Mouse (Mus musculus) kidney, embryonic 14.5 days (tissue): ENCODE data around the gene Fam151a. TPM values are rescaled to one million over a fixed set of nuclear protein-coding genes. Genes with fewer than 3 reads are reported as not detected.
"Not testable (repeated sequence)": the region's sequence is repeated elsewhere in the genome, so short reads cannot be mapped to it uniquely, and the experiment has no call there.

ENCODE experiments used
- ATAC-seq: fragments of 200-750 bp; cut with Nextera tagmentation; 2 replicates; pipeline ENCODE4 v1.8.0; 2017; ENCODE audit warnings: moderate number of reproducible peaks, mild to moderate bottlenecking, moderate TSS enrichment, moderate library complexity; ENCODE audit not compliant: low FRiP score, low TSS enrichment
- H3K27ac ChIP-seq: fragments of 300-500 bp; sonication (generic); 2 replicates; pipeline ENCODE4 v1.5.1; 2014; ENCODE audit warnings: low read depth, mild to moderate bottlenecking, low read length, moderate library complexity, mixed read lengths
- H3K27me3 ChIP-seq: fragments of 300-500 bp; sonication (generic); 2 replicates; pipeline ENCODE4 v1.6.1; 2014; ENCODE audit warnings: mild to moderate bottlenecking, low read length; ENCODE audit not compliant: control insufficient read depth, insufficient read depth
- H3K36me3 ChIP-seq: fragments of 300-500 bp; sonication (generic); 2 replicates; pipeline ENCODE4 v1.6.1; 2014; ENCODE audit warnings: low read length, mixed read lengths; ENCODE audit not compliant: control insufficient read depth, insufficient read depth
- H3K4me1 ChIP-seq: fragments of 300-500 bp; sonication (generic); 2 replicates; pipeline ENCODE4 v1.6.1; 2014; ENCODE audit warnings: low read length, mixed read lengths; ENCODE audit not compliant: control insufficient read depth, insufficient read depth
- H3K4me2 ChIP-seq: fragments of 300-500 bp; sonication (generic); replicated peaks from 2 replicates; pipeline ENCODE4 v1.6.1; 2014; ENCODE audit warnings: low read depth, mild to moderate bottlenecking, low read length
- H3K4me3 ChIP-seq: fragments of 300-500 bp; sonication (generic); 2 replicates; pipeline ENCODE4 v1.5.1; 2014; ENCODE audit warnings: mild to moderate bottlenecking, low read length
- H3K9ac ChIP-seq: fragments of 300-500 bp; sonication (generic); 2 replicates; pipeline ENCODE4 v1.6.1; 2014; ENCODE audit warnings: low read depth, mild to moderate bottlenecking, low read length, moderate library complexity
- H3K9me3 ChIP-seq: fragments of 300-500 bp; sonication (generic); 2 replicates; pipeline ENCODE4 v1.6.1; 2016; ENCODE audit warnings: low read length; ENCODE audit not compliant: control insufficient read depth
- WGBS: fragments of 180-500 bp; shearing (Covaris S2); extraction: QIAGEN DNeasy Blood & Tissue Kit; methylation state at CpG from one replicate; pipeline ENCODE4 v1.1.7; 2014; 5-methylcytosine and 5-hydroxymethylcytosine counted together
- polyA plus RNA-seq: library from polyadenylated mRNA; unstranded; fragments of >200 nt; fragmentation: Nextera tagmentation; extraction: Ambion mirVana; gene quantifications from 2 replicates; pipeline ENCODE4 v1.2.1, GENCODE M21; 2014

Gene Fam151a
- polyA plus RNA-seq, 1 experiment from 2014 or later, result 3.6 TPM

- not testable (repeated sequence) for ATAC-seq, H3K4me2 ChIP-seq, H3K36me3 ChIP-seq, H3K4me3 ChIP-seq, H3K4me1 ChIP-seq, H3K9me3 ChIP-seq, H3K27me3 ChIP-seq, H3K9ac ChIP-seq, H3K27ac ChIP-seq
- WGBS, result 94% methylated on average over 9 of the region's 9 CpGs
Observed at GRCm38 (mm10) chr4:106793826-106794225, 60.1 kb downstream of the Fam151a start.

DNA sequence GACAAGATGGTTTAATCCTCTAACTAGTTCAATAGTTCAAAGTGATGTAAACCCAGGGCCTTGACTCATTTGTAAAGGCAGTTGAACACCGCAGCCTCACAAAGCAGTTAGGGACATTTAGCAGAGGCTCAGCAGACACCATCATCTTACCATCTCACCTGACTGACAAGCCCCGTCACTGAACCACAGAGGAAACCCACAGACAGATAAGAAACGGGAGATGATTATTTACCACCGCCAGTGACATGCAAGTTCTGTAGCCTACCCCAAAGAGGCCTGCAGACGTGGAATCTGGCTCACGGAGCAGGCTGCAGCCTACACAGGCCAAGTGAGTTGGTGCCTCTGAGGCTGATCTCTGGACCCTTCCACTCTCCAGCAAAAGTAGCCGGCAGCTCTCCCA lies 60.6 kb downstream of the Fam151a start:
- Histone ChIP-seq H3K9me3 (no peaks in the 10 kb centered on the region), H3K4me3 (no peak overlapping the region), H3K4me2 (no peak overlapping the region), H3K4me1 (peaks cover 2% of the 10 kb centered on the region; the same call in 1 of the 2 replicates), H3K27me3 (no peaks in the 10 kb centered on the region), H3K36me3 (no peaks in the 10 kb centered on the region), H3K9ac (no peak overlapping the region), H3K27ac (no peak overlapping the region)
- 92% methylated on average over 7 of the region's 7 CpGs for WGBS
- ATAC-seq, result no peak

DNA sequence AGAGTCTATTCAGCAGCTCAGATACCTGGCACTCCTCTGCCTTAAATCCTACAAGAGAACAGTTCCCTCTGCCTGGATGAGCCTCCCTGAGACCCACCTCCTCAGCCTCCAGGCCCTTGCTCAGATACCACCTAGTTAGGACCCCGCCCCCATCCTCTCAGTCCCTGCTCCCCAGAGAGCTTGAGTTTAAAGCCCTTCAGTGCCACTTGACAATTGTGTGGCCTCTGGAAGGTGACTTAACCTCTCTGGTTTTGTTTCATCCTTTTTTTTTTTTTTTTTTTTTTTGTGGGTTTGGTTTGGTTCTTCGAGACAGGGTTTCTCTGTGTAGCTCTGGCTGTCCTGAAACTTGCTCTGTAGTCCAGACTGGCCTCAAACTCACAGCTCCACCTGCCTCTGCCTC lies 61.6 kb downstream of the Fam151a start:
- Histone ChIP-seq H3K4me1 (no peaks in the 10 kb centered on the region; the same call in 1 of the 2 replicates), H3K27me3 (no peaks in the 10 kb centered on the region), H3K4me3 (no peak overlapping the region), H3K4me2 (no peak overlapping the region), H3K9ac (no peak overlapping the region), H3K9me3 (no peaks in the 10 kb centered on the region), H3K36me3 (no peaks in the 10 kb centered on the region), H3K27ac (no peak overlapping the region)
- no peak for ATAC-seq
- WGBS, result 87% methylated on average over 2 of the region's 2 CpGs

Other genes starting within 250 kb of the Fam151a start
- gene Bsnd, start 241.6 kb upstream of the Fam151a start, polyA plus RNA-seq, result 2.1 and 4.8 TPM in 2 replicates
- 21.4 and 29.5 TPM in 2 replicates for gene Dhcr24, start 172.9 kb upstream of the Fam151a start, polyA plus RNA-seq
- gene Lexm, start 116.6 kb upstream of the Fam151a start, polyA plus RNA-seq, result not detected in 2 replicates
- gene Ttc22, start 111.5 kb upstream of the Fam151a start, polyA plus RNA-seq, result 4.6 and 5.7 TPM in 2 replicates
- gene Pars2, start 82.8 kb upstream of the Fam151a start, polyA plus RNA-seq, result 10.9 and 14.0 TPM in 2 replicates
- 60.9 and 90.5 TPM in 2 replicates for gene Ttc4, start 54.9 kb upstream of the Fam151a start, polyA plus RNA-seq
- 0.29 and 0.47 TPM in 2 replicates for gene Mroh7, start 3.0 kb upstream of the Fam151a start, polyA plus RNA-seq
- 1.4 and 2.2 TPM in 2 replicates for gene Acot11, start 71.1 kb downstream of the Fam151a start, polyA plus RNA-seq
- 81.5 and 118 TPM in 2 replicates for gene Ssbp3, start 176.8 kb downstream of the Fam151a start, polyA plus RNA-seq